In genomic region chr12:26487874-26488616, GRCm38 (mm10) we compare ENCODE assay signal across 8 mouse cellular contexts. TPM values are rescaled to one million over a fixed set of nuclear protein-coding genes. Genes with fewer than 3 reads are reported as not detected.
DNase-seq lines count a peak whose midpoint lies in the region; ATAC-seq lines count a peak whose summit lies in the region.

No protein-coding gene starts in this region.

- no peak overlapping the region for H3K27ac ChIP-seq in heart, embryonic 12.5 days (ENCODE audit: poor library complexity, severe bottlenecking)

- H3K4me1 ChIP-seq in heart, embryonic 12.5 days (replicated peaks) = no peaks in the 10 kb centered on the region

- H3K9me3 ChIP-seq in heart, embryonic 12.5 days (replicated peaks) = no peaks in the 10 kb centered on the region

- WGBS in heart, embryonic 12.5 days = 55% methylated on average over 14 of the region's 14 CpGs

- ATAC-seq in heart, embryonic 12.5 days (ENCODE audit: insufficient number of reproducible peaks, low FRiP score) = no peak

- no peak for DNase-seq in heart, postnatal 36 days
- peak; percentile 83 for DNase-seq in embryo, embryonic 10.5 days (ENCODE audit: low spot score)
- peak; percentile 20 to 43 for DNase-seq in heart, postnatal 10 days
- DNase-seq in layer of hippocampus, adult 18-20 months (ENCODE audit: low spot score in 2 of 2) = peak; percentile 18 to 66
- peak; percentile 67 for DNase-seq in lung, postnatal 10 days
- peak; percentile 16 for DNase-seq in right cerebral cortex, postnatal 14 days
- DNase-seq in urinary bladder, postnatal 10 days (ENCODE audit: low spot score) = no peak

- no peaks in the 10 kb centered on the region for H3K36me3 ChIP-seq in heart, embryonic 12.5 days

- H3K9ac ChIP-seq in heart, embryonic 12.5 days = no peak overlapping the region

- H3K4me2 ChIP-seq in heart, embryonic 12.5 days = 0 out of 2 replicates have a peak overlapping the region, but pooled peaks have one; percentile 14

- no peaks in the 10 kb centered on the region for H3K27me3 ChIP-seq in heart, embryonic 12.5 days (replicated peaks)

- no peak overlapping the region for H3K4me3 ChIP-seq in heart, embryonic 12.5 days

- intact Hi-C loops in heart, postnatal 36 days (cut with DNase I) = no loop called here
- intact Hi-C loops in heart, postnatal 10 days (cut with DNase I) = no loop called here

RNA-seq across cellular contexts. Expression of gene Cmpk2, which starts 19.0 kb away (rescaled TPM):
- polyA plus RNA-seq in heart, embryonic 12.5 days (2016; fragmentation: Nextera tagmentation; extraction: Ambion mirVana) = 5.3 and 6.4 TPM in 2 replicates
- total RNA-seq in heart, postnatal 36 days (2021) = 1 to 10 TPM; 4.6 to 9.9 TPM
- total RNA-seq in heart, postnatal 10 days (2021) = 1 to 10 TPM; 5.8 to 6.8 TPM
- total RNA-seq in layer of hippocampus, adult 18-20 months (2021) = 10 to 100 TPM; 14.5 to 16.2 TPM

RNA-seq across cellular contexts. Expression of gene Rsad2, which starts 31.8 kb away (rescaled TPM):
- polyA plus RNA-seq in heart, embryonic 12.5 days (2016; fragmentation: Nextera tagmentation; extraction: Ambion mirVana) = 1.2 and 1.5 TPM in 2 replicates
- total RNA-seq in heart, postnatal 36 days (2021) = 10 to 100 TPM in 1 of 2 experiments, 1 to 10 TPM in 1; 8.0 to 23.8 TPM
- total RNA-seq in heart, postnatal 10 days (2021) = 1 to 10 TPM; 6.9 to 9.7 TPM
- under 1 TPM; 0.48 to 0.84 TPM for total RNA-seq in layer of hippocampus, adult 18-20 months (2021)

Comparison
In these comparisons a context has a peak if more than half of its experiments do, and no peak if none do; other contexts are left out.
1. DNase-seq: peak in embryo, embryonic 10.5 days (single experiment), heart, postnatal 10 days (2 of 2), layer of hippocampus, adult 18-20 months (2 of 2), lung, postnatal 10 days (single experiment) and right cerebral cortex, postnatal 14 days (single experiment); none in heart, postnatal 36 days (0 of 2) and urinary bladder, postnatal 10 days (single experiment).
2. RNA of gene Rsad2, which starts 31.8 kb away (total RNA-seq): 8.0 to 23.8 TPM in heart, postnatal 36 days and 6.9 to 9.7 TPM in heart, postnatal 10 days; 0.48 to 0.84 TPM in layer of hippocampus, adult 18-20 months; every median in the first group is over 4 times any median in the second.